Mouse (Mus musculus) lung, adult 2 months (tissue): ENCODE measurements around the gene Zc3hav1.

Source experiments
- CTCF ChIP-seq: fragments of 200-500 bp; IDR thresholded peaks from 2 replicates; pipeline ENCODE4 v1.5.1; 2011; ENCODE audit warnings: mild to moderate bottlenecking, low read length, control low read depth; ENCODE audit not compliant: insufficient read depth
- POLR2A ChIP-seq: fragments of 200-500 bp; IDR thresholded peaks from 2 replicates; pipeline ENCODE4 v1.6.1; 2011; ENCODE audit warnings: low read depth, mild to moderate bottlenecking, control low read depth, low read length, borderline replicate concordance; ENCODE audit errors: extremely low read depth

DNA sequence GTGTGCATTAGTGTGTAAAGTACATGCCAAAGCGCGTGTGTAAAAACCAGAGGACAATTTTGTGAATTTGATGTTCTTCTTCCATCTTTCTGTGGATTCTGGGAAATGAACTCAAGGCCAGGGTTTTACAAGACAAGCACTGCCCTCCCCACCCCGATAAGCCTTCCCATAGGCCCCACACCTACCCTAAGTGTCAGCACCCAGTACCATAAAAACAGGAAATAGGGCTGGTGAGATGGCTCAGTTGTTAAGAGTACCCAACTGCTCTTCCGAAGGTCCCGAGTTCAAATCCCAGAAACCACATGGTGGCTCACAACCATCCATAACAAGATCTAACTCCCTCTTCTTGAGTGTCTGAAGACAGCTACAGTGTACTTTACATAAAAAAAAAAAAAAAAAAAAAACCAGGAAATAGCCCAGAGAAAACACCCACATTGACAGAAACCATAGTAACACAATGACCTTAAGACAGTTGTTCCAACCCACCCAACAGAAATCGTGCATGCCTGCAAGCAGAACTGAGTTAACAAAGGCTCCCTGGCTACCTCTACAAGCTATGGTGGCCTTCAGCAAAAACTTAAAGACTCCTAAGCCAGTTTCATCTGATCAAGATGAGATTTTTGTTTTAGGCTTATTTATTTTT, 5.5 kb downstream of the Zc3hav1 start:
- TF ChIP-seq CTCF = no peak
- no peak for TF ChIP-seq POLR2A
